ENCODE assay signal across 18 mouse cellular contexts in the genomic region with DNA sequence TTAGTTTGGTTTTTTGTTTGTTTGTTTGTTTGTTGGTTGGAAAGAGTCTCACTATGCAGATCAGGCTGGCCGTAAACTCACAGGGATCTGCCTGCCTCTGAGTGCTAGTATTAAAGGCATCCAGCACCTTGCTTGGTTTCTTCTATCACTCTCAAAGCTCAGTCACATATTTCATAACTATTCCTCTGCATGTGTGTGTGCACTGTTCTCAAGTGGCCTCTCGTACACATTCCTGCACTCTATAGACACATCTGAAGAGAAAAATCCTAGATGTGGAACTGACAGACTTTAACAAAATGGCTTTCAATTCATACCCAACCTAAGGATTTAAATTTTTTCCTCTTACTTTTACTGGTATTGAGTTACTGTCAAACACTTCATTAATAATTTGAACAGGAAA. TPM values are rescaled to one million over a fixed set of nuclear protein-coding genes. Genes with fewer than 3 reads are reported as not detected.
DNase-seq lines count a peak whose midpoint lies in the region; ATAC-seq and TF ChIP-seq lines count a peak whose summit lies in the region.
"Had no signal": no experiment of that assay in that cellular context is flagged by ENCODE, and none has a peak within 500 bp of the region (broad histone marks: within the 10 kb centered on the region; RNA-seq: fewer than 3 reads in every experiment).

No protein-coding gene starts in this region.

- 65% methylated on average over 2 of the region's 2 CpGs for WGBS in kidney, embryonic 15.5 days
- 49% methylated on average over 2 of the region's 2 CpGs for WGBS in lung, embryonic 15.5 days

- no peak overlapping the region for H3K4me3 ChIP-seq in kidney, embryonic 15.5 days (replicated peaks)
- H3K4me3 ChIP-seq in lung, embryonic 15.5 days: no peak overlapping the region
- no peak overlapping the region for H3K4me3 ChIP-seq in brown adipose tissue, adult 24 weeks (ENCODE audit: insufficient read depth, low read depth, low read length)
- H3K4me3 ChIP-seq in embryonic fibroblast, embryonic 13.5 days (ENCODE audit: insufficient read depth, low read length): no peak overlapping the region
- H3K4me3 ChIP-seq: embryonic facial prominence, embryonic 15.5 days; forebrain, embryonic 15.5 days; hindbrain, embryonic 13.5 days had no signal

- H3K36me3 ChIP-seq in kidney, embryonic 15.5 days: peaks cover 8% of the 10 kb centered on the region; the same call in 1 of the 2 replicates
- peaks cover 8% of the 10 kb centered on the region; the same call in 1 of the 2 replicates for H3K36me3 ChIP-seq in lung, embryonic 15.5 days

- peak overlapping the region; percentile 89 for H3K27ac ChIP-seq in kidney, embryonic 15.5 days
- peak overlapping the region; percentile 83 for H3K27ac ChIP-seq in lung, embryonic 15.5 days
- H3K27ac ChIP-seq in brown adipose tissue, adult 24 weeks (replicated peaks; ENCODE audit: low read depth, low read length): 0 out of 2 replicates have a peak overlapping the region, but pooled peaks have one; percentile 0
- H3K27ac ChIP-seq in embryonic fibroblast, embryonic 13.5 days (ENCODE audit: insufficient read depth, low read length): peak overlapping the region; percentile 20; the same call in 1 of the 2 replicates
- H3K27ac ChIP-seq: embryonic facial prominence, embryonic 15.5 days; forebrain, embryonic 15.5 days; hindbrain, embryonic 13.5 days; hindbrain, postnatal 0 days had no signal

- H3K9ac ChIP-seq in kidney, embryonic 15.5 days: no peak overlapping the region
- H3K9ac ChIP-seq in lung, embryonic 15.5 days: no peak overlapping the region
- H3K9ac ChIP-seq: embryonic facial prominence, embryonic 15.5 days; forebrain, embryonic 15.5 days; hindbrain, embryonic 13.5 days had no signal

- no peak; the same call in 1 of the 2 replicates for ATAC-seq in kidney, embryonic 15.5 days (replicated peaks; ENCODE audit: low FRiP score)
- no peak; the same call in 1 of the 2 replicates for ATAC-seq in lung, embryonic 15.5 days (ENCODE audit: borderline replicate concordance, extremely low read depth, low FRiP score, low TSS enrichment)
- ATAC-seq: forebrain, embryonic 15.5 days; hindbrain, postnatal 0 days had no signal

- H3K4me1 ChIP-seq in kidney, embryonic 15.5 days: peaks cover 60% of the 10 kb centered on the region
- peaks cover 20% of the 10 kb centered on the region for H3K4me1 ChIP-seq in lung, embryonic 15.5 days
- peaks cover 7% of the 10 kb centered on the region; the same call in 1 of the 2 replicates for H3K4me1 ChIP-seq in brown adipose tissue, adult 24 weeks (ENCODE audit: control insufficient read depth, insufficient read depth, insufficient read length, low read length)
- peaks cover 9% of the 10 kb centered on the region for H3K4me1 ChIP-seq in embryonic fibroblast, embryonic 13.5 days (ENCODE audit: control insufficient read depth, insufficient read depth, low read length)
- H3K4me1 ChIP-seq: embryonic facial prominence, embryonic 15.5 days; hindbrain, embryonic 13.5 days had no signal

- DNase-seq in kidney, postnatal 4 days: no peak
- DNase-seq in lung, adult 18-20 months: no peak
- DNase-seq: adrenal gland, adult 8-10 months; adrenal gland, postnatal 36 days; cerebellum, adult 11 months; cerebellum, adult 8-10 months; cerebellum, postnatal 14 days; embryo, embryonic 11 days; gastrocnemius, postnatal 10 days; heart, postnatal 14 days had no signal

- H3K27me3 ChIP-seq in kidney, embryonic 15.5 days: no peaks in the 10 kb centered on the region
- no peaks in the 10 kb centered on the region for H3K27me3 ChIP-seq in lung, embryonic 15.5 days
- H3K27me3 ChIP-seq: embryonic facial prominence, embryonic 15.5 days; forebrain, embryonic 15.5 days; hindbrain, embryonic 13.5 days had no signal

- no peak for TF ChIP-seq CTCF in embryonic fibroblast, embryonic 13.5 days (IDR thresholded peaks at IDR 0.05; ENCODE audit: borderline replicate concordance, insufficient read depth, low read length)

- H3K4me2 ChIP-seq in kidney, embryonic 15.5 days: no peak overlapping the region
- no peak overlapping the region for H3K4me2 ChIP-seq in lung, embryonic 15.5 days
- H3K4me2 ChIP-seq: embryonic facial prominence, embryonic 15.5 days; forebrain, embryonic 15.5 days; hindbrain, embryonic 13.5 days had no signal

- H3K9me3 ChIP-seq in kidney, embryonic 15.5 days (replicated peaks): no peaks in the 10 kb centered on the region
- H3K9me3 ChIP-seq in lung, embryonic 15.5 days: no peaks in the 10 kb centered on the region
- H3K9me3 ChIP-seq: embryonic facial prominence, embryonic 15.5 days; forebrain, embryonic 15.5 days; hindbrain, embryonic 13.5 days had no signal

- TF ChIP-seq POLR2A in embryonic fibroblast, embryonic 13.5 days (IDR thresholded peaks at IDR 0.05; ENCODE audit: low read depth, low read length): no peak

RNA-seq across cellular contexts. Expression of gene Dag1, which starts 25.4 kb away (rescaled TPM):
- polyA plus RNA-seq in kidney, embryonic 15.5 days (2015; fragmentation: Nextera tagmentation; extraction: Ambion mirVana): 141 and 147 TPM in 2 replicates
- 100 and 110 TPM in 2 replicates for polyA plus RNA-seq in lung, embryonic 15.5 days (2015; fragmentation: Nextera tagmentation; extraction: Ambion mirVana)
- polyA plus RNA-seq in brown adipose tissue, adult 24 weeks (2012; ENCODE audit: insufficient read depth, insufficient read length, missing spikeins): 116 and 133 TPM in 2 replicates
- 102 and 109 TPM in 2 replicates for polyA plus RNA-seq in embryonic fibroblast, embryonic 13.5 days (2011; ENCODE audit: insufficient read length, low read depth, missing spikeins)

RNA-seq across cellular contexts. Expression of gene Bsn, which starts 48.2 kb away (rescaled TPM):
- 0.75 and 0.77 TPM in 2 replicates for polyA plus RNA-seq in kidney, embryonic 15.5 days (2015; fragmentation: Nextera tagmentation; extraction: Ambion mirVana)
- polyA plus RNA-seq in lung, embryonic 15.5 days (2015; fragmentation: Nextera tagmentation; extraction: Ambion mirVana): 0.19 and 0.34 TPM in 2 replicates
- polyA plus RNA-seq in brown adipose tissue, adult 24 weeks (2012; ENCODE audit: insufficient read depth, insufficient read length, missing spikeins): 0.24 and 0.29 TPM in 2 replicates
- 0.08 and 0.25 TPM in 2 replicates for polyA plus RNA-seq in embryonic fibroblast, embryonic 13.5 days (2011; ENCODE audit: insufficient read length, low read depth, missing spikeins)

RNA-seq across cellular contexts. Expression of gene Nicn1, which starts 51.8 kb away (rescaled TPM):
- polyA plus RNA-seq in kidney, embryonic 15.5 days (2015; fragmentation: Nextera tagmentation; extraction: Ambion mirVana): 31.3 and 41.0 TPM in 2 replicates
- 32.5 and 37.2 TPM in 2 replicates for polyA plus RNA-seq in lung, embryonic 15.5 days (2015; fragmentation: Nextera tagmentation; extraction: Ambion mirVana)
- 21.6 and 23.1 TPM in 2 replicates for polyA plus RNA-seq in brown adipose tissue, adult 24 weeks (2012; ENCODE audit: insufficient read depth, insufficient read length, missing spikeins)
- polyA plus RNA-seq in embryonic fibroblast, embryonic 13.5 days (2011; ENCODE audit: insufficient read length, low read depth, missing spikeins): 36.5 and 49.6 TPM in 2 replicates

RNA-seq across cellular contexts. Expression of gene Amt, which starts 58.3 kb away (rescaled TPM):
- 35.9 and 38.0 TPM in 2 replicates for polyA plus RNA-seq in kidney, embryonic 15.5 days (2015; fragmentation: Nextera tagmentation; extraction: Ambion mirVana)
- 19.7 and 20.5 TPM in 2 replicates for polyA plus RNA-seq in lung, embryonic 15.5 days (2015; fragmentation: Nextera tagmentation; extraction: Ambion mirVana)
- 2.0 and 2.8 TPM in 2 replicates for polyA plus RNA-seq in brown adipose tissue, adult 24 weeks (2012; ENCODE audit: insufficient read depth, insufficient read length, missing spikeins)
- polyA plus RNA-seq in embryonic fibroblast, embryonic 13.5 days (2011; ENCODE audit: insufficient read length, low read depth, missing spikeins): 2.6 and 3.7 TPM in 2 replicates

Comparison
In these comparisons a context has a peak if more than half of its experiments do, and no peak if none do; other contexts are left out.
1. H3K27ac ChIP-seq: peak in every context shown above with its lines; median percentile 89 in kidney, embryonic 15.5 days; 83 in lung, embryonic 15.5 days; 20 in embryonic fibroblast, embryonic 13.5 days; 0 in brown adipose tissue, adult 24 weeks.